Comparison of ENCODE assay signal across 8 mouse cellular contexts in genomic region chr17:46252571-46253451, GRCm38 (mm10). TPM values are rescaled to one million over a fixed set of nuclear protein-coding genes. Genes with fewer than 3 reads are reported as not detected.
DNase-seq lines count a peak whose midpoint lies in the region; ATAC-seq and TF ChIP-seq lines count a peak whose summit lies in the region.

No protein-coding gene starts in this region.

- 44% methylated on average over 14 of the region's 14 CpGs for WGBS in bone marrow, adult 2 months
- 60% methylated on average over 14 of the region's 14 CpGs for WGBS in midbrain, postnatal 0 days

- no peak overlapping the region for H3K4me3 ChIP-seq in bone marrow, adult 2 months (replicated peaks; ENCODE audit: control insufficient read depth, low read depth, low read length)
- H3K4me3 ChIP-seq in midbrain, postnatal 0 days (ENCODE audit: low read depth, low read length): peak overlapping the region; percentile 87; the same call in 1 of the 2 replicates

- no peaks in the 10 kb centered on the region for H3K27me3 ChIP-seq in midbrain, postnatal 0 days (ENCODE audit: insufficient read depth, low read length)

- no peaks in the 10 kb centered on the region; the same call in 1 of the 2 replicates for H3K4me1 ChIP-seq in bone marrow, adult 2 months (ENCODE audit: control insufficient read depth, insufficient read depth, low read length)
- peaks cover 11% of the 10 kb centered on the region; the same call in 1 of the 2 replicates for H3K4me1 ChIP-seq in midbrain, postnatal 0 days (ENCODE audit: insufficient read depth, low read length)

- ATAC-seq in midbrain, postnatal 0 days (ENCODE audit: low FRiP score): no peak
- no peak for ATAC-seq in megakaryocyte-erythroid progenitor cell, adult 5-6 weeks (replicated peaks; ENCODE audit: low FRiP score, low TSS enrichment, poor library complexity, severe bottlenecking)

- H3K36me3 ChIP-seq in midbrain, postnatal 0 days (ENCODE audit: insufficient read depth, low read length): peaks cover 38% of the 10 kb centered on the region

- intact Hi-C loops in left cerebral cortex, postnatal 25 days (cut with DNase I): no loop called here

- no peak overlapping the region for H3K9ac ChIP-seq in midbrain, postnatal 0 days (replicated peaks; ENCODE audit: low read length, poor library complexity, severe bottlenecking)

- no peak for TF ChIP-seq POLR2A in bone marrow, adult 2 months (IDR thresholded peaks at IDR 0.05; ENCODE audit: borderline replicate concordance, control insufficient read depth, low read depth, low read length)

- peak; percentile 39 to 56 for DNase-seq in left cerebral cortex, postnatal 25 days (ENCODE audit: low spot score in 2 of 2)
- no peak for DNase-seq in left cerebral cortex, adult 8-10 months (ENCODE audit: low spot score in 2 of 2)
- DNase-seq in forelimb bud, embryonic 11.5 days (ENCODE audit: low read depth, low spot score): peak; percentile 49
- DNase-seq in kidney, postnatal 4 days: peak; percentile 63 to 74
- DNase-seq in midbrain, postnatal 0 days (ENCODE audit: low spot score): peak; percentile 69
- no peak for DNase-seq in cerebellum, adult 9-11 months

- TF ChIP-seq CTCF in bone marrow, adult 2 months (IDR thresholded peaks at IDR 0.05; ENCODE audit: control insufficient read depth, insufficient read depth, low read length): peak; percentile 41; the same call in 1 of the 2 replicates
- TF ChIP-seq CTCF in midbrain, postnatal 0 days (IDR thresholded peaks at IDR 0.05): peak; percentile 66

- H3K27ac ChIP-seq in bone marrow, adult 2 months (ENCODE audit: control insufficient read depth, insufficient read depth, low read depth, low read length, poor library complexity): no peak overlapping the region
- H3K27ac ChIP-seq in midbrain, postnatal 0 days (ENCODE audit: low read depth, low read length): no peak overlapping the region

- H3K9me3 ChIP-seq in midbrain, postnatal 0 days (ENCODE audit: low read length): no peaks in the 10 kb centered on the region

- H3K4me2 ChIP-seq in midbrain, postnatal 0 days (ENCODE audit: low read depth, low read length, poor library complexity, severe bottlenecking): peak overlapping the region; percentile 84

RNA-seq across cellular contexts. Expression of gene Lrrc73, which starts 0.5 kb away (rescaled TPM):
- 10 to 100 TPM; 72.9 to 79.7 TPM for total RNA-seq in left cerebral cortex, postnatal 25 days (2021)
- total RNA-seq in left cerebral cortex, adult 8-10 months (2022): 10 to 100 TPM; 50.2 to 55.0 (median 53.3) TPM
- polyA plus RNA-seq in bone marrow, adult 2 months (2011; ENCODE audit: insufficient read depth, insufficient read length, low replicate concordance, missing spikeins): 1.4 and 2.4 TPM in 2 replicates
- total RNA-seq in midbrain, postnatal 0 days (2014; rRNA removed): 43.1 and 61.3 TPM in 2 replicates
- 32.8 and 33.0 TPM in 2 replicates for polyA plus RNA-seq in midbrain, postnatal 0 days (2015; fragmentation: Nextera tagmentation; extraction: Ambion mirVana)
- 0.66 and 2.7 TPM in 2 replicates for total RNA-seq in megakaryocyte-erythroid progenitor cell, adult 5-6 weeks (2014; fragmentation: Nextera tagmentation)
- total RNA-seq in megakaryocyte-erythroid progenitor cell, adult 5-6 weeks (2017): 0.38 TPM in 1 of 2 replicates, not detected in the other

RNA-seq across cellular contexts. Expression of gene Yipf3, which starts 4.9 kb away (rescaled TPM):
- 10 to 100 TPM; 95.5 to 95.9 TPM for total RNA-seq in left cerebral cortex, postnatal 25 days (2021)
- 10 to 100 TPM; 72.8 to 90.6 (median 79.7) TPM for total RNA-seq in left cerebral cortex, adult 8-10 months (2022)
- 75.6 and 103 TPM in 2 replicates for polyA plus RNA-seq in bone marrow, adult 2 months (2011; ENCODE audit: insufficient read depth, insufficient read length, low replicate concordance, missing spikeins)
- 18.9 and 24.8 TPM in 2 replicates for total RNA-seq in midbrain, postnatal 0 days (2014; rRNA removed)
- polyA plus RNA-seq in midbrain, postnatal 0 days (2015; fragmentation: Nextera tagmentation; extraction: Ambion mirVana): 70.6 and 77.4 TPM in 2 replicates
- 65.9 and 69.9 TPM in 2 replicates for total RNA-seq in megakaryocyte-erythroid progenitor cell, adult 5-6 weeks (2014; fragmentation: Nextera tagmentation)
- total RNA-seq in megakaryocyte-erythroid progenitor cell, adult 5-6 weeks (2017): 32.9 and 38.5 TPM in 2 replicates

RNA-seq across cellular contexts. Expression of gene Polr1c, which starts 5.0 kb away (rescaled TPM):
- total RNA-seq in left cerebral cortex, postnatal 25 days (2021): 10 to 100 TPM; 33.9 to 35.5 TPM
- 10 to 100 TPM; 35.4 to 42.3 (median 40.2) TPM for total RNA-seq in left cerebral cortex, adult 8-10 months (2022)
- polyA plus RNA-seq in bone marrow, adult 2 months (2011; ENCODE audit: insufficient read depth, insufficient read length, low replicate concordance, missing spikeins): 26.6 and 55.4 TPM in 2 replicates
- total RNA-seq in midbrain, postnatal 0 days (2014; rRNA removed): 54.1 and 54.7 TPM in 2 replicates
- polyA plus RNA-seq in midbrain, postnatal 0 days (2015; fragmentation: Nextera tagmentation; extraction: Ambion mirVana): 55.5 and 59.2 TPM in 2 replicates
- 82.6 and 131 TPM in 2 replicates for total RNA-seq in megakaryocyte-erythroid progenitor cell, adult 5-6 weeks (2014; fragmentation: Nextera tagmentation)
- total RNA-seq in megakaryocyte-erythroid progenitor cell, adult 5-6 weeks (2017): 54.1 and 89.4 TPM in 2 replicates

RNA-seq across cellular contexts. Expression of gene Tjap1, which starts 30.0 kb away (rescaled TPM):
- total RNA-seq in left cerebral cortex, postnatal 25 days (2021): 10 to 100 TPM; 43.9 to 44.9 TPM
- 10 to 100 TPM; 37.5 to 43.9 (median 42.3) TPM for total RNA-seq in left cerebral cortex, adult 8-10 months (2022)
- 20.0 and 28.9 TPM in 2 replicates for polyA plus RNA-seq in bone marrow, adult 2 months (2011; ENCODE audit: insufficient read depth, insufficient read length, low replicate concordance, missing spikeins)
- total RNA-seq in midbrain, postnatal 0 days (2014; rRNA removed): 22.0 and 31.7 TPM in 2 replicates
- 18.6 and 19.5 TPM in 2 replicates for polyA plus RNA-seq in midbrain, postnatal 0 days (2015; fragmentation: Nextera tagmentation; extraction: Ambion mirVana)
- total RNA-seq in megakaryocyte-erythroid progenitor cell, adult 5-6 weeks (2014; fragmentation: Nextera tagmentation): 20.1 and 24.5 TPM in 2 replicates
- total RNA-seq in megakaryocyte-erythroid progenitor cell, adult 5-6 weeks (2017): 15.8 and 18.5 TPM in 2 replicates

RNA-seq across cellular contexts. Expression of gene Dlk2, which starts 44.4 kb away (rescaled TPM):
- total RNA-seq in left cerebral cortex, postnatal 25 days (2021): 10 to 100 TPM; 57.3 to 61.6 TPM
- total RNA-seq in left cerebral cortex, adult 8-10 months (2022): 10 to 100 TPM; 43.9 to 52.8 (median 50.2) TPM
- not detected in 2 replicates for polyA plus RNA-seq in bone marrow, adult 2 months (2011; ENCODE audit: insufficient read depth, insufficient read length, low replicate concordance, missing spikeins)
- 60.1 and 66.8 TPM in 2 replicates for total RNA-seq in midbrain, postnatal 0 days (2014; rRNA removed)
- polyA plus RNA-seq in midbrain, postnatal 0 days (2015; fragmentation: Nextera tagmentation; extraction: Ambion mirVana): 22.9 and 28.0 TPM in 2 replicates
- total RNA-seq in megakaryocyte-erythroid progenitor cell, adult 5-6 weeks (2014; fragmentation: Nextera tagmentation): not detected in 2 replicates
- not detected in 2 replicates for total RNA-seq in megakaryocyte-erythroid progenitor cell, adult 5-6 weeks (2017)

Comparison
In these comparisons a context has a peak if more than half of its experiments do, and no peak if none do; other contexts are left out.
1. DNase-seq: peak in left cerebral cortex, postnatal 25 days (2 of 2), forelimb bud, embryonic 11.5 days (single experiment), kidney, postnatal 4 days (2 of 2) and midbrain, postnatal 0 days (single experiment); none in left cerebral cortex, adult 8-10 months (0 of 2) and cerebellum, adult 9-11 months (single experiment).
2. RNA of gene Lrrc73, which starts 0.5 kb away (total RNA-seq): 72.9 to 79.7 TPM in left cerebral cortex, postnatal 25 days, 43.1 to 61.3 TPM in midbrain, postnatal 0 days and 50.2 to 55.0 TPM in left cerebral cortex, adult 8-10 months; 0.38 to 2.7 TPM in megakaryocyte-erythroid progenitor cell, adult 5-6 weeks; every median in the first group is over 10 times any median in the second.